Mouse (Mus musculus): ENCODE results near the gene Tal1. TPM values are rescaled to one million over a fixed set of nuclear protein-coding genes. Genes with fewer than 3 reads are reported as not detected.

The Tal1 gene
- total and polyA plus RNA-seq, 3 experiments: 2.9 to 3.3 (median 3.1) TPM

- Histone ChIP-seq H3K4me1 (ENCODE audit: control insufficient read depth, insufficient read depth, low read length) (peaks cover 4% of the 10 kb centered on the region), H3K27ac (no peak overlapping the region), H3K4me3 (no peak overlapping the region), H3K27me3 (ENCODE audit: control insufficient read depth, insufficient read depth, low read length) (no peaks in the 10 kb centered on the region; the same call in 1 of the 2 replicates), H3K79me2 (replicated peaks; ENCODE audit: control insufficient read depth, insufficient read depth, low read length) (no peaks in the 10 kb centered on the region), H3K36me3 (ENCODE audit: control insufficient read depth, insufficient read depth, low read length) (no peaks in the 10 kb centered on the region), H3K9ac (ENCODE audit: low read depth, low read length) (no peak overlapping the region)
- intact Hi-C loops (cut with DNase I): no loop called here
- no peak for DNase-seq
- TF ChIP-seq POLR2A (IDR thresholded peaks at IDR 0.05; ENCODE audit: insufficient read depth, low read depth, low read length): no peak
- TF ChIP-seq EP300 (IDR thresholded peaks at IDR 0.05; ENCODE audit: insufficient read depth, low read depth, low read length): no peak
- no peak for TF ChIP-seq CTCF (IDR thresholded peaks at IDR 0.05)
- 85% methylated on average over 4 of the region's 4 CpGs for WGBS
Measured at GRCm38 (mm10) chr4:115093331-115093864, 37.2 kb downstream of the Tal1 start.

GRCm38 (mm10) chr4:115094056-115094455 lies 37.8 kb downstream of the Tal1 start:
- Histone ChIP-seq H3K4me3 (no peak overlapping the region), H3K9ac (ENCODE audit: low read depth, low read length) (no peak overlapping the region), H3K36me3 (ENCODE audit: control insufficient read depth, insufficient read depth, low read length) (no peaks in the 10 kb centered on the region), H3K4me1 (ENCODE audit: control insufficient read depth, insufficient read depth, low read length) (peaks cover 4% of the 10 kb centered on the region), H3K27me3 (ENCODE audit: control insufficient read depth, insufficient read depth, low read length) (no peaks in the 10 kb centered on the region; the same call in 1 of the 2 replicates), H3K27ac (no peak overlapping the region), H3K79me2 (replicated peaks; ENCODE audit: control insufficient read depth, insufficient read depth, low read length) (no peaks in the 10 kb centered on the region)
- intact Hi-C loops (cut with DNase I): no loop called here
- no peak for TF ChIP-seq CTCF (IDR thresholded peaks at IDR 0.05)
- no peak for TF ChIP-seq EP300 (IDR thresholded peaks at IDR 0.05; ENCODE audit: insufficient read depth, low read depth, low read length)
- no peak for TF ChIP-seq POLR2A (IDR thresholded peaks at IDR 0.05; ENCODE audit: insufficient read depth, low read depth, low read length)
- 93% methylated on average over 2 of the region's 2 CpGs for WGBS
- DNase-seq: no peak

- DNase-seq: peak; percentile 47 to 55
- peaks cover 2% of the 10 kb centered on the region; the same call in 1 of the 2 replicates for H3K27me3 ChIP-seq (ENCODE audit: control insufficient read depth, insufficient read depth, low read length)
- TF ChIP-seq EP300 (IDR thresholded peaks at IDR 0.05; ENCODE audit: insufficient read depth, low read depth, low read length): no peak
- no peak for TF ChIP-seq CTCF (IDR thresholded peaks at IDR 0.05)
- no peak for TF ChIP-seq POLR2A (IDR thresholded peaks at IDR 0.05; ENCODE audit: insufficient read depth, low read depth, low read length)
- no peaks in the 10 kb centered on the region for H3K36me3 ChIP-seq (ENCODE audit: control insufficient read depth, insufficient read depth, low read length)
- 4% methylated on average over 31 of the region's 31 CpGs for WGBS
- peak overlapping the region; percentile 68 for H3K9ac ChIP-seq (ENCODE audit: low read depth, low read length)
- no peak overlapping the region for H3K27ac ChIP-seq
- H3K4me3 ChIP-seq: peak overlapping the region; percentile 56
- peaks cover 4% of the 10 kb centered on the region for H3K4me1 ChIP-seq (ENCODE audit: control insufficient read depth, insufficient read depth, low read length)
- intact Hi-C loops (cut with DNase I): no loop called here
- no peaks in the 10 kb centered on the region for H3K79me2 ChIP-seq (replicated peaks; ENCODE audit: control insufficient read depth, insufficient read depth, low read length)
Measured at GRCm38 (mm10) chr4:115095671-115096434, 39.6 kb downstream of the Tal1 start.

GRCm38 (mm10) chr4:115096435-115097145 lies 40.4 kb downstream of the Tal1 start:
- Histone ChIP-seq H3K4me3 (no peak overlapping the region; the same call in 1 of the 2 replicates), H3K27ac (no peak overlapping the region), H3K27me3 (ENCODE audit: control insufficient read depth, insufficient read depth, low read length) (peaks cover 2% of the 10 kb centered on the region; the same call in 1 of the 2 replicates), H3K9ac (ENCODE audit: low read depth, low read length) (peak overlapping the region; percentile 20; the same call in 1 of the 2 replicates), H3K79me2 (replicated peaks; ENCODE audit: control insufficient read depth, insufficient read depth, low read length) (no peaks in the 10 kb centered on the region), H3K36me3 (ENCODE audit: control insufficient read depth, insufficient read depth, low read length) (no peaks in the 10 kb centered on the region), H3K4me1 (ENCODE audit: control insufficient read depth, insufficient read depth, low read length) (peaks cover 4% of the 10 kb centered on the region)
- TF ChIP-seq EP300 (IDR thresholded peaks at IDR 0.05; ENCODE audit: insufficient read depth, low read depth, low read length) (no peak), POLR2A (IDR thresholded peaks at IDR 0.05; ENCODE audit: insufficient read depth, low read depth, low read length) (no peak), CTCF (IDR thresholded peaks at IDR 0.05) (no peak)
- intact Hi-C loops (cut with DNase I): no loop called here
- WGBS: 14% methylated on average over 11 of the region's 11 CpGs
- DNase-seq: no peak

- intact Hi-C loops (cut with DNase I): no loop called here
- H3K27me3 ChIP-seq (ENCODE audit: control insufficient read depth, insufficient read depth, low read length): peaks cover 2% of the 10 kb centered on the region; the same call in 1 of the 2 replicates
- WGBS: 2% methylated on average over 6 of the region's 6 CpGs
- TF ChIP-seq CTCF (IDR thresholded peaks at IDR 0.05) (peak; percentile 73), EP300 (IDR thresholded peaks at IDR 0.05; ENCODE audit: insufficient read depth, low read depth, low read length) (no peak), POLR2A (IDR thresholded peaks at IDR 0.05; ENCODE audit: insufficient read depth, low read depth, low read length) (no peak)
- H3K4me3 ChIP-seq: no peak overlapping the region
- H3K36me3 ChIP-seq (ENCODE audit: control insufficient read depth, insufficient read depth, low read length): no peaks in the 10 kb centered on the region
- peaks cover 4% of the 10 kb centered on the region for H3K4me1 ChIP-seq (ENCODE audit: control insufficient read depth, insufficient read depth, low read length)
- no peak for DNase-seq
- H3K9ac ChIP-seq (ENCODE audit: low read depth, low read length): no peak overlapping the region
- no peak overlapping the region for H3K27ac ChIP-seq
- no peaks in the 10 kb centered on the region for H3K79me2 ChIP-seq (replicated peaks; ENCODE audit: control insufficient read depth, insufficient read depth, low read length)
Measured at GRCm38 (mm10) chr4:115097146-115097496, 40.9 kb downstream of the Tal1 start.

Data from heart, adult 2 months (tissue).